Mouse (Mus musculus) liver, postnatal 0 days (tissue): ENCODE measurements at regions not wholly inside any gene's neighbourhood (a gene's known extent, or its start where the extent isn't known, plus 50 kb on each side); places are given as distances from the start of the nearest gene placed in this dataset.

Experiments used
- CTCF ChIP-seq: sonication (generic); IDR thresholded peaks from 2 replicates; pipeline ENCODE4 v1.5.1; 2016; ENCODE audit warnings: antibody characterized with exemption, low read depth
- EP300 ChIP-seq: IDR thresholded peaks from 2 replicates; pipeline ENCODE4 v1.6.1; 2016; ENCODE audit warnings: antibody characterized with exemption, low read depth, mild to moderate bottlenecking

DNA sequence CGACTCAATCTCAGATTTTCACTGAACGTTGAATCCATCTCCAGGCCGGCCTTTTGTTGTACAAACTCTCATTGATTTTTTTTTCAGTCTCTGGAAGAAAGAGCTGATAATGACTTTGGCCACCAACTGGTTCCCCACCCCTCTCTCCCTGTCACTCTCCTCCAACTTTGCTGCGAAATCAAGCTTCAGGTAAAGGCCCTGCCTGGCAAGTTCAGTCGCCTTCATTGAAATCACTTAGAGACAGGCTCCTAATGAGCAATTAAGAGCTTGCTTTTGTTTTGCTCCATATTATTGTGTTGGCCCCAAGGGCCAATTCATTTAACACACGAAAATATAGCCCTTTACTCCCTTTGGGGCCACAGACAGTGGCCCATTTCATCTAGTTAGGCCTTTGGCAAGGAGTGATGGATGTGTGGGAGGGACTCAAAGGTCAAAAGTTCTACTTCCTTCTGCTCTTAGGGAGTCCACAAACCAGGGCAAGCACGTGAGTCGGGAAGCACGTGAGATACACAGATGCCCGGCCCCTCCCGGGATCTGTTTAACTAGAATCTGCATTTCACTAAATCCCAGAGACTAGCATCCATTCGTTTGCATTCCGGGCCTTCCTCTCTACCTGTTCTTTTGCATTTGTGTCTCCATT lies 120.0 kb downstream of the Dact1 start:
- TF ChIP-seq EP300 (no peak), CTCF (no peak)
